Mouse (Mus musculus) E14TG2a.4 (cell line): ENCODE measurements at regions not wholly inside any gene's neighbourhood (a gene's known extent, or its start where the extent isn't known, plus 50 kb on each side); places are given as distances from the start of the nearest gene placed in this dataset.

Source experiments
- H3K27me3 ChIP-seq: 2 replicates; pipeline ENCODE4 v1.6.1; 2014; ENCODE audit warnings: low read length, control low read depth; ENCODE audit not compliant: insufficient read depth
- H3K36me3 ChIP-seq: 2 replicates; pipeline ENCODE4 v1.6.1; 2014; ENCODE audit warnings: low read length, control low read depth; ENCODE audit not compliant: insufficient read depth
- H3K4me1 ChIP-seq: replicated peaks from 2 replicates; pipeline ENCODE4 v1.6.1; 2014; ENCODE audit warnings: low read depth, low read length, control low read depth
- H3K4me3 ChIP-seq: replicated peaks from 2 replicates; pipeline ENCODE4 v1.5.1; 2014; ENCODE audit warnings: mild to moderate bottlenecking, low read length
- H3K9me3 ChIP-seq: 2 replicates; pipeline ENCODE4 v1.6.1; 2014; ENCODE audit warnings: low read length, control low read depth
- CTCF ChIP-seq: conservative IDR thresholded peaks from 2 replicates; pipeline ENCODE4 v1.5.1; 2014; ENCODE audit warnings: low read length
- NANOG ChIP-seq: IDR thresholded peaks from 2 replicates; pipeline ENCODE4 v1.6.1; 2014; ENCODE audit warnings: borderline replicate concordance, low read length, mixed read lengths
- POU5F1 ChIP-seq: IDR thresholded peaks from 2 replicates; pipeline ENCODE4 v1.6.1; 2014; ENCODE audit warnings: low read length, borderline replicate concordance

- H3K27me3 ChIP-seq: no peaks in the 10 kb centered on the region
- H3K36me3 ChIP-seq: no peaks in the 10 kb centered on the region
- H3K9me3 ChIP-seq: no peaks in the 10 kb centered on the region
- no peak overlapping the region for H3K4me3 ChIP-seq
- H3K4me1 ChIP-seq: no peaks in the 10 kb centered on the region
- TF ChIP-seq POU5F1: no peak
- TF ChIP-seq NANOG: no peak
- no peak for TF ChIP-seq CTCF
Measured at GRCm38 (mm10) chr4:25453127-25453806, 171.6 kb upstream of the Ufl1 start.

GRCm38 (mm10) chr4:25451865-25452264 is 170.2 kb upstream of the Ufl1 start:
- Histone ChIP-seq H3K4me3 (no peak overlapping the region), H3K4me1 (no peaks in the 10 kb centered on the region), H3K9me3 (no peaks in the 10 kb centered on the region), H3K27me3 (no peaks in the 10 kb centered on the region), H3K36me3 (no peaks in the 10 kb centered on the region)
- TF ChIP-seq NANOG (no peak), POU5F1 (no peak), CTCF (no peak)

GRCm38 (mm10) chr4:25432203-25432602 is 150.6 kb upstream of the Ufl1 start:
- TF ChIP-seq NANOG: no peak
- no peak for TF ChIP-seq POU5F1
- TF ChIP-seq CTCF: no peak
- Histone ChIP-seq H3K4me3 (no peak overlapping the region), H3K27me3 (no peaks in the 10 kb centered on the region), H3K4me1 (no peaks in the 10 kb centered on the region), H3K9me3 (no peaks in the 10 kb centered on the region), H3K36me3 (no peaks in the 10 kb centered on the region)

- H3K4me3 ChIP-seq: no peak overlapping the region
- no peaks in the 10 kb centered on the region for H3K27me3 ChIP-seq
- no peaks in the 10 kb centered on the region for H3K4me1 ChIP-seq
- no peaks in the 10 kb centered on the region for H3K36me3 ChIP-seq
- H3K9me3 ChIP-seq: no peaks in the 10 kb centered on the region; the same call in 1 of the 2 replicates
- no peak for TF ChIP-seq NANOG
- TF ChIP-seq CTCF: no peak
- TF ChIP-seq POU5F1: no peak
Measured at GRCm38 (mm10) chr4:25416330-25416729, 134.7 kb upstream of the Ufl1 start.

- Histone ChIP-seq H3K4me1 (0 out of 2 replicates have a peak, but pooled peaks cover 3% of the 10 kb centered on the region), H3K36me3 (no peaks in the 10 kb centered on the region), H3K9me3 (no peaks in the 10 kb centered on the region; the same call in 1 of the 2 replicates), H3K4me3 (no peak overlapping the region), H3K27me3 (no peaks in the 10 kb centered on the region)
- TF ChIP-seq NANOG: no peak
- no peak for TF ChIP-seq CTCF
- TF ChIP-seq POU5F1: no peak
Measured at GRCm38 (mm10) chr4:25410440-25410839, 128.8 kb upstream of the Ufl1 start.

- TF ChIP-seq POU5F1: no peak
- no peak for TF ChIP-seq NANOG
- TF ChIP-seq CTCF: no peak
- Histone ChIP-seq H3K4me1 (0 out of 2 replicates have a peak, but pooled peaks cover 3% of the 10 kb centered on the region), H3K9me3 (no peaks in the 10 kb centered on the region; the same call in 1 of the 2 replicates), H3K27me3 (no peaks in the 10 kb centered on the region), H3K4me3 (no peak overlapping the region), H3K36me3 (no peaks in the 10 kb centered on the region)
Measured at GRCm38 (mm10) chr4:25408696-25409448, 127.3 kb upstream of the Ufl1 start.

- Histone ChIP-seq H3K9me3 (no peaks in the 10 kb centered on the region; the same call in 1 of the 2 replicates), H3K27me3 (no peaks in the 10 kb centered on the region), H3K4me1 (0 out of 2 replicates have a peak, but pooled peaks cover 3% of the 10 kb centered on the region), H3K36me3 (no peaks in the 10 kb centered on the region), H3K4me3 (no peak overlapping the region)
- no peak for TF ChIP-seq POU5F1
- TF ChIP-seq CTCF: no peak
- TF ChIP-seq NANOG: no peak
Measured at GRCm38 (mm10) chr4:25407842-25408241, 126.2 kb upstream of the Ufl1 start.

GRCm38 (mm10) chr4:25389542-25389941 is 107.9 kb upstream of the Ufl1 start:
- Histone ChIP-seq H3K4me3 (no peak overlapping the region), H3K9me3 (no peaks in the 10 kb centered on the region), H3K36me3 (no peaks in the 10 kb centered on the region), H3K4me1 (no peaks in the 10 kb centered on the region), H3K27me3 (no peaks in the 10 kb centered on the region)
- TF ChIP-seq POU5F1 (no peak), NANOG (no peak), CTCF (no peak)

GRCm38 (mm10) chr4:25372041-25372440 is 90.4 kb upstream of the Ufl1 start:
- TF ChIP-seq NANOG (no peak), POU5F1 (no peak), CTCF (no peak)
- no peak overlapping the region for H3K4me3 ChIP-seq
- no peaks in the 10 kb centered on the region for H3K36me3 ChIP-seq
- H3K4me1 ChIP-seq: no peaks in the 10 kb centered on the region
- no peaks in the 10 kb centered on the region; the same call in 1 of the 2 replicates for H3K27me3 ChIP-seq
- no peaks in the 10 kb centered on the region for H3K9me3 ChIP-seq
